Mouse (Mus musculus) G1E (cell line): ENCODE measurements around the gene Rnase2b.

ENCODE experiments used
- CTCF ChIP-seq: IDR thresholded peaks from 2 replicates; pipeline ENCODE4 v1.5.1; 2012; ENCODE audit warnings: low read depth, low read length, inconsistent platforms, mixed read lengths
- GATA1 ChIP-seq: IDR thresholded peaks from 2 replicates; pipeline ENCODE4 v1.6.1; 2012; ENCODE audit warnings: borderline replicate concordance, low read length, inconsistent platforms, mixed read lengths
- POLR2AphosphoS5 ChIP-seq: IDR thresholded peaks from 2 replicates; pipeline ENCODE4 v1.6.1; 2012; ENCODE audit warnings: low read depth, low read length, inconsistent platforms; ENCODE audit not compliant: insufficient replicate concordance
- TAL1 ChIP-seq: conservative IDR thresholded peaks from 2 replicates; pipeline ENCODE4 v1.6.1; 2012; ENCODE audit warnings: low read depth, low read length, inconsistent platforms, mixed read lengths

DNA sequence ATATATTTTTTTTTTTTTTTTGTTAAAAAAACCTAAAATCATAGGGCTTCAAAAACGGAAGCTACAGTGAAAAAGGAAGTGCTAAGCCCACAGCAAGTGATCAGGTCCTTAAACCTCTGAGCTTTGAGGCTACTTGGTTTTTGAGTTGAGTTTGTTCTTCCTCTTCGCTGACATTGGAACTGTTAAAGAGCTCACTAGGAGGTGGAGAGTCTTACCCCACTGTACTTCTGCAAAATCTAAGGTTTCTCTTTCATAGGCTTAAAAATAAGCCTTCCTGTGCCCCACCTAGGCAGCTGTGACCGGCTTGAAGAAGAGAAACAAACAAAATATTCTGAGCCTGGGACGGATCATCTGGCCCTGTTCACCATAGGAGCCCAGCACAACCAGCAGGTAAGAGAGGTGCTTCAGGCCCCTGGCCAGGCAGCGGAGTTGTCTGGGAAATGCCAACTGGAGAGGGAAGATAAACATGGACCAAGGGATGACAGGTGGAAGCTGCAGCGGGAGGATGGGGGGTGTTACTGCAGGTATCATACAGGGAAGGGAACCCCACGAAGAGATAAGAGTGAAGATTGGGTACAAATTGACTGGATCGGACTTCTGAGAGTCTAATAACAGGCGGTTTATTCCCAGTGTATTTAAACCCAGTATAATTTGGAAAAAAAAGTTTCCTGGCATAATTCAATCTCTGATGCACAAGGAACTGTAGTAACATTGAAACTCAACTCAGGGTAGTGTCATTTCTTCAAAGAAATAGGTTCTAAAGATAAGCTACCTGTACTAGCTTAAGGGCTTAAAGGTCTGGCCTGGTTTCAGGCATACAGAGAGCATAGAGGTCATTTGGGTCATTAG, 33.1 kb upstream of the Rnase2b start:
- TF ChIP-seq CTCF (no peak), POLR2AphosphoS5 (no peak), GATA1 (no peak), TAL1 (no peak)
